Mouse (Mus musculus) embryonic fibroblast, embryonic 13.5 days (primary cell): ENCODE measurements around the gene Igflr1.

Experiments used
- CTCF ChIP-seq: IDR thresholded peaks from 2 replicates; pipeline ENCODE4 v1.5.1; 2011; ENCODE audit warnings: mild to moderate bottlenecking, control low read depth, low read length, moderate library complexity, borderline replicate concordance; ENCODE audit not compliant: insufficient read depth
- POLR2A ChIP-seq: IDR thresholded peaks from 2 replicates; pipeline ENCODE4 v1.6.1; 2011; ENCODE audit warnings: low read depth, mild to moderate bottlenecking, control low read depth, low read length, moderate library complexity

GRCm38 (mm10) chr7:30593579-30594509, 28.6 kb downstream of the Igflr1 start:
- TF ChIP-seq CTCF (no peak), POLR2A (no peak)
